Mouse (Mus musculus) inflammation-experienced regulatory T-cells, adult 6 months (primary cell): ENCODE data around the gene Rbpj. TPM values are rescaled to one million over a fixed set of nuclear protein-coding genes. Genes with fewer than 3 reads are reported as not detected.
A peak's percentile ranks its signal among the peaks of the same experiment; 100 is the strongest.

Source experiments
- ATAC-seq: one replicate; pipeline ENCODE4 v1.8.0; 2017
- polyA plus RNA-seq, 3 experiments: library from polyadenylated mRNA; unstranded; fragments of 100-300 nt; shearing (Covaris generic); gene quantifications; one replicate each; pipeline ENCODE4 v1.2.1; 2017

The Rbpj gene
- 10 to 100 TPM; 52.1 to 67.1 (median 63.0) TPM for polyA plus RNA-seq

- ATAC-seq = no peak
Measured at GRCm38 (mm10) chr5:53465883-53466282, at the start of gene Rbpj. TSS of gene Rbpj (plus strand) at chr5:53466152.

- ATAC-seq = peak; percentile 49
Measured at GRCm38 (mm10) chr5:53420777-53421176, 45.2 kb upstream of the Rbpj start.

GRCm38 (mm10) chr5:53421291-53421690 is 44.7 kb upstream of the Rbpj start:
- peak; percentile 80 for ATAC-seq

GRCm38 (mm10) chr5:53427411-53427810 is 38.5 kb upstream of the Rbpj start:
- no peak for ATAC-seq

GRCm38 (mm10) chr5:53429683-53430477 is 36.1 kb upstream of the Rbpj start:
- peak; percentile 98 for ATAC-seq

- no peak for ATAC-seq
Measured at GRCm38 (mm10) chr5:53432451-53432850, 33.5 kb upstream of the Rbpj start.

- ATAC-seq = no peak
Measured at GRCm38 (mm10) chr5:53436905-53437632, 28.9 kb upstream of the Rbpj start.

GRCm38 (mm10) chr5:53437767-53438166 is 28.2 kb upstream of the Rbpj start:
- ATAC-seq = no peak

GRCm38 (mm10) chr5:53438268-53438667 is 27.7 kb upstream of the Rbpj start:
- no peak for ATAC-seq

GRCm38 (mm10) chr5:53439655-53440054 is 26.3 kb upstream of the Rbpj start:
- ATAC-seq = no peak

- ATAC-seq = no peak
Measured at GRCm38 (mm10) chr5:53444030-53444429, 21.9 kb upstream of the Rbpj start.

GRCm38 (mm10) chr5:53450945-53451344 is 15.0 kb upstream of the Rbpj start:
- no peak for ATAC-seq

- no peak for ATAC-seq
Measured at GRCm38 (mm10) chr5:53451829-53452228, 14.1 kb upstream of the Rbpj start.

GRCm38 (mm10) chr5:53452920-53453319 is 13.0 kb upstream of the Rbpj start:
- no peak for ATAC-seq

- ATAC-seq = no peak
Measured at GRCm38 (mm10) chr5:53454706-53455105, 11.2 kb upstream of the Rbpj start.

- no peak for ATAC-seq
Measured at GRCm38 (mm10) chr5:53455459-53455858, 10.5 kb upstream of the Rbpj start.

GRCm38 (mm10) chr5:53460196-53460595 is 5.8 kb upstream of the Rbpj start:
- no peak for ATAC-seq

- ATAC-seq = no peak
Measured at GRCm38 (mm10) chr5:53463098-53464018, 2.6 kb upstream of the Rbpj start.

GRCm38 (mm10) chr5:53466422-53467333 is 726 bp downstream of the Rbpj start:
- ATAC-seq = no peak

GRCm38 (mm10) chr5:53467602-53468001 is 1.6 kb downstream of the Rbpj start:
- ATAC-seq = no peak

GRCm38 (mm10) chr5:53468366-53468765 is 2.4 kb downstream of the Rbpj start:
- ATAC-seq = no peak
